Mouse (Mus musculus) heart, adult 18-20 months (tissue): ENCODE measurements at regions not wholly inside any gene's neighbourhood (a gene's known extent, or its start where the extent isn't known, plus 50 kb on each side); places are given as distances from the start of the nearest gene placed in this dataset.
A peak's percentile ranks its signal among the peaks of the same experiment; 100 is the strongest.
"Not testable (repeated sequence)": the region's sequence is repeated elsewhere in the genome, so short reads cannot be mapped to it uniquely, and the experiment has no call there.

Experiments used
- DNase-seq, 2 experiments: peaks; one replicate each; pipeline ENCODE4 v3.0.0; 2021 to 2022; ENCODE audit warnings: mixed read lengths in 1 of 2

DNA sequence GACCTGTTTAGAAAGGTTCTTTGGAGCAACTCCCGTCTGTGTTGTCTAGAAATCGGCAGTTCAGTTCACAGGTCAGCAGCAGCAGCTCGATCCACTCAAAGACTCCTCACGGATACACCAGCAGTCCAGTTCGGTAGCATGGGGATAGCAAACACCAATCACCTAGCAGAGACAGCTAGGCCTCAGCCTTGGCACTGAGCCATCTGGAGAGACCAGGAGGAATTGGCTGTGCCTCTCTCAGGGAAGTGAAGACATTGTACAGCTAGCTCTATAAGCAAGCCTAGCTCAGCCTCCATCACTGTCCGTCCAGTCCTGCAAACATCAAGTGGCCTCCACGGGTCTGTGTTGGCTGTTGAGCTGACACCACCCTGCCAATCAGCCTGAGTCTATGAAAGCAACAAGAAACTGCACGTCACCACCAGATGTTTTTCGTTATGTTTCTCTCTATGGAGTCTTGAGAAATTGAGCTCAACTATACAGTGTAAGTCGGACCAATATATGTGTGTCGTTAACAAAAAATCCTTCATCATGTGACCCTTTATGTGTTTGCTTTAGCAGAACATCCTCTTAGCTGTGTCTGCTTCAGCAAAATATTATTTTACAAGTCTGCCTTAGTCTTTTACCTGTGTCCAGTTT is 209.3 kb downstream of the Plxna1 start:
- DNase-seq: no peak

DNA sequence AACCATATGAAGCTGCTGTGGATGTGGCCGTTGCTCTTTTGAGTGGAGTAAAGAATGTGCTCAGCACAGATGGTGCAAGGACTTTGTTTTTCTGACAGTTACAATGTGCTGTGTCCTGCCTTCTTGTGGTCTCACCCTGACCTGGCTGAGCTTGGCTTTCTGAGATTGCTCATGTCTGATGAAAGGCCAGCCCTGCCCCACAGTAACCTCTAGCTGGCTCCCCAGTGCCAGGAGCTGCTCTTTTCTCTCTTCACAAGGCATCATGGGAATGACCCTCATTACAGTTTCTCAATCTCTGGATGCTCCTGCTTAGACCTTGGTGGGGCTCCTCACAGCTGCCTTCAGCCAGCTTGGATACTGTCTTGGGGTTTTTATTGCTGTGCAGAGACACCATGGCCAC is 204.9 kb downstream of the Plxna1 start:
- DNase-seq: no peak

DNA sequence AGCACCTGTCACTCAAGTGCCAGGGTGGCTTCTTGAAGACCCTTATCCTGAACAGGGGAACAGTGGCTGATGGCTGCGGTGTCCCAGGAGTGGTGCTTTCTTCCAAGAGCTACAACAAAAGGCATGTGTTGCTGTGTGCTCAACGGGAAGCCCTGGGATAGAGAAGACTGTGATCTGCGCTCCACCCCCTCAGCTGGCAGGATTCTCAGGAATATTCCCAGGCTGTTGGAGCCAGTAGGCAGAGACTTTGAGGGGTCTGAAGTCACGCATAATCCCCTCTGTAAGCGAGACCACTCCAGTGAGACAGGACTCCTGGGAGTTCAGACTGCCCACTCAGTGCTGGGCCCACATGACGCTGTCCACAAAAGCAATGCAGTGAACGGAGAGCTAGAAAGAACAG is 202.4 kb downstream of the Plxna1 start:
- DNase-seq: no peak

DNA sequence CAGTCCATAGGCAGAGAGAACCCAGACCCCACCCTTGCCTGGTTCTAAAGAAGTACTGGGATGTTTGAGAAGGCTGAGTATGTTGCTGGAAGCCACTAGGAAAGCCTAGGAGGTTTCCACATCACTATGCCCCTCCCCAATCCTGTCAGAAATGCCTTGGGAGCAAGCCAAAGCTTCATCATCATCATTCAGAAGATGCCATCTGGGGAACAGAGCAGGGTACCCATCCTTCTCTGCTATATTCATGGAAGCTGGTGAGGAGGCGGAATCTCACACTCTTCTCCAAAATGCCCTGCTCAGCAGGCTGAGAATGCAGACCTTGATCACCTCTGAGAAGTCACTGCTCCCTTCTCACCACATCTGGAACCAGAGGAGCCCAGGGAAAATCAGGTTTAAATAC is 200.7 kb downstream of the Plxna1 start:
- DNase-seq: no peak

DNA sequence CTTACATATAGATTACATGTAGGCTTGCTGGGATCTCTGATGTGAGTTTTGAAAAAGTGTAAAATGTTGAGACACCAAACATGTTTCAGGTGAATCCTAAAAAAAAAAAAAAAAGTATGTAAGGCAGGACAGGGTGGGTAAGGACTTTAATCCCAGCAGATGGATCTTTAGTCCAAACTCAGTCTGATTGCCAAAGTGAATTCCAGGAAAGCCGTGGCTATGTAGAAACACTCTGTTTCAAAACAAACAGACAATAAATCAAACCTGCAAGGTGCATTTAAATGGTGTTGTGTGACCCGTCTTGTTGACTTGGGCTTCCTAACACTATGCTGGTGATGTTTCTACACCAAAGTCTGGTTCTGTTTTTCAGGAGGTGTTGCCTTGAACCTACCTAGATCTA is 192.9 kb downstream of the Plxna1 start:
- DNase-seq: no peak

DNA sequence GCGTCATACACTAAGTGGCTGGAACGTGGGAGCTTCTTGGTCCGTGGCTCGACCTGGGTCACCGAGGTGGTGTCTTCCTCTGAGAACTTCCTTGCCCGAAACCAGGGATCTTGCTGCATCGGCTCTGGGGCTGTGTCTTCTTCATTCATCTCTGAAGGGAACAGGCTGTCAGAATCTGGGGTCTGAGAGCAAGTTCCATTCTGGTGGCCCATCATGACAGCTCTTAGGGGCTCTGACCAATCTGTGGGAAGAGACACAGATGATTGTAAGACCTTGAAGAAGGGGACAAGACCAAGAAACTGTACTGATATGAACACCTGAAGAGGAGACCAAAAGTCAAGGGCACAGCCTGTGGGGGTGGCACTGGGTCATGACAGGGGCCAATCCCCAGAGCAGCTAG is 177.5 kb downstream of the Plxna1 start:
- DNase-seq: not testable (repeated sequence)

DNA sequence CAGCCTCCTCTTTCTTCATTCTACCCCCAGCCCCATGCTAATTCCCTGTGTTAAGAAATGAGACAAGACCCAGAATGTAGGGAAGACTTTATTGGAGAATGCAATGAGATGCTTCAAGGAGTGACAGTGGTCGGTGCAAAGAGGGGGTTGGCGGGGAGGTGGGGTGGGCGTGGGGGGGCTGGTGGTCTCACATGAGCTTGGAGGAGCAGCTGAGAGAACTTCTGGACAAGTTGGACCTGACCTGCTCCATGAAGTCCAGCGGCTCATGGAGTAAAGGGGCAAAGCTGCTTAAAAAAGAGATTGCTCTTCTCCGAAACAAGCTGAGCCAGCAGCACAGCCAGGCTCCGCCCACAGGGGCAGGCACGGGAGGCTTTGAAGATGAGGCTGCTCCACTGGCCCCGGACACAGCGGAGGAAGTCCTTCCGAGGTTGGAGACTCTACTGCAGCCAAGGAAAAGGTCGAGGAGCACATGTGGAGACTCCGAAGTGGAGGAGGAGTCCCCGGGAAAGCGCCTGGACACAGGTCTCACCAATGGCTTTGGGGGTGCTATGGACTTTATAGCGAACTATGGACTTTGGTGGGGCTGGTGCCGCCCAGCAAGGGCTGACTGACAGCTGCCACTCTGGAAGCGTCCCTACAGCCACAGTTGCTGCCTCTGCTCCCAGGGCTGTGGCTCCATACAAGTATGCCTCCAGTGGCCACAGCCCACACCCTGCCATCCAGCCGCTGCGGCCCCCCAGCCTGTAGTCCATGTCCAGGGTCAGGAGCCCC is 161.7 kb downstream of the Plxna1 start:
- not testable (repeated sequence) for DNase-seq

DNA sequence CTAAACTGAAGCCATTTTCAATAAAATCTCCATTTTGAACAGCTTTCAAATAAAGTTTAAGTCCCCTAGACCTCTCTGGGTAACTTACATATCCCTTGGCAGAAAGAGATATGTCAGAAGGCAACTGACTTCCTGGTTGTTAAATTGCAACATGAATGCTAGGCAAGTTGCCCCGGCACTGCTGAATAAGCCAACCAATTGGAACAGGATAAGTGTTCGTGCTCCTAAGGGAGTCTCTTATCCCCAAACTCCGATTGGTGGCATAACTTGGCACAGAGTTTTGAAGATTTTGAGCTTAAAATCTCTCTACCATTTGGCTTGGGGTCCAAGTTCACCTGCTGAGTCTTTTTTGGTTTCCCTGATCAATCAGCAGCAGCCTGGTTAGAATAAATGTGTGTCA is 147.4 kb downstream of the Plxna1 start:
- DNase-seq: no peak

DNA sequence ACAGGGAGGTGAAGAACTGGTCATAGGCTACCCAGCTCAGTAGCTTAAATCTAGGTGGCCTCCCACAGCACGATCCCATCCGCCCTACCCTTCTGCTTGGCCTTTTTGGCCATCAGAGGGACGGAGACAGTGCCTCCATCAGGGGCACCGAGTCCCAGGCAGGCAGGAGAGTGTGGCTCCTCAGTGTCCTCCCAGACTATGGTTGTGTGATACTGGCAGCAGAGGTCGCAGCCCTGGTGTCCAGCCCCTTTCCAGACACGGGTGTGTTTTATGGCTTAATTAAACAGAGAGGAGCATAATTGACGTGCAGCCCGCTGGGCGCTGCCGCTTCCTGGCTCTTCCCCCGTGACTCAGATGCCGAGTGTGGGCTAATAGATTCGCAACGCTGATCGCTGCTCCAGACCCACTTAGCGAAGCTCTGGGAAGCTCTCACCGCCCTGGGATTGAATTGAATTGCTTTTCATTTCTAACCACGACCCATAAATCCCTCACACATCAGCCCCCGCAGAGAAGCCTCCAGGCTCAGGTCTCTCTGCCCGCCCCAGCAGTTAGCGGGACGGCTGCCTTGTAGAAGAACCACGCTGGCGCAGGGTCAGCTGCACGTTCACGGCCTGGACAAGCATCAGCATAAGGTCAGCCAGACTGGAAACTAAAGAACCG is 126.9 kb downstream of the Plxna1 start:
- DNase-seq: no peak

DNA sequence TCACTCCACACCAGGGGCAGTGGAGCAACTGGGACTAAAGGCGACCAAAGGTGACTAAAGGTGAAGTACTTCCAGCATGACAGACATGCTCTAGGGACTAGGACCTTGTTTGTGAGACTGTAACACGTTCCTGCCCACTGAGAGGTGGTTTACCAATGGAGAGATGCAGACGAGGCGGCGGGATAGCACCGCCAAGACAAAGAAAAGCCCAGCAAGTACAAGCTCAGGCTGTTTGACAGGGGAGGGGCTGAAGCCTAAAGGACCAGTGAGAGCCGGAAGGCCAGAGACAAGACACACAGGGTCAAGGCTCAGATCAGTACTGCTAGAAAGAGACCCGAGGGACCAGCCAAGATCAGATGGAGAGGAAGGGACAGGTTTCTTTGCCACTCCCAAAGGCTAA is 126.2 kb downstream of the Plxna1 start:
- DNase-seq: no peak

DNA sequence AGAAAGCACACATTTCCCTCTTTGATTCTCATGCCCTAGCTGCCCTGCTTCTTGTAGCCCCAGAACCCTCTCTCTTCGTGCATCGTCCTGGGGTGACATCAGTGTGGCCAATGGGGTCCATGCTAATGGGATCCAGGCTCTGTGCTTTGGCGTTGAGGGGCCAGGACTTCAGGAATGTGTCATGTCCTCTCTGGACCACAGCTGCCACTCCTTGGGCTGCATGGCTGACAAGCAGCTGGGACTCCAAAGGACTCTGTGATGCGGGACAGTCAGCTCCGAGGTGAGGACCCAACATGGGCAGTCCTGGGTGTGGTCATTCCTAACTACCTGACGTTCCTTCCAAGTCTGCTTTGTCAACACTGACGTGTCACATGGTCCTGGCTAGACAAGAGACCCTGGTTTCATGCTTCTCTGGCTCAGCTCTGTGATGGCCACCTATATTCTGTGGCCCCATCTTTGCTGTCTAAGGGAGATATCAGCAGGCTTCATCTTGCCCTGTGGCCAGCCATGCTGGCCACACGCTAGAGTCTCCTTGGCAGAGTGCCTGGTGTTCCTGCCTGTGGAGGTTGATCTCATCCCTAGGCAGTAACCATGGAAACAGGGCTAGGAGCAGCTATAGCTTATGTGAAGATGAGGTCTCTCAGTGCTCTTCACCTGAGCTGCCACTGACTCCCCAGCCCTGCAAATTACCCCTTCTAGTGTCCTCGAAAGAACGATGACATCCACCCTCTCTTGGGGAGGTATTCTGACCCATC is 125.4 kb downstream of the Plxna1 start:
- no peak for DNase-seq

DNA sequence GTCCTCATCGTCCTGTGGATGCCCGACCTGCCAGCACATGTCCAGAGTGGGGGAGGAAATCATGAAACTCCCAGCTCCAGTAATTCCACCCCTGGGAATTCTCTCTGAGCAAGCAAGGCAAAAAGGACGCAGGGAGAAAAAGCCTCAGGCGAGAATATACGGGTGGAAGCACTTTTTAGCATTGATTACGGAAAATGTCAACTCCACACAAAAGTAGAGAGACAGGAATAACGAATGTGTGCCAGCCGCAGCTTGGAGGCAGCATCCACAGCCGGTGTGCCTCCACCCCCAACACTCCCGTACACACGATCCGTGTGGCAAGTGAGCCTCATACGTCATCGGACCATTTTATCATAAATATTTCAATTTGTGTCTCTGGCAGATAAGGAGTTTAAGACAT is 123.5 kb downstream of the Plxna1 start:
- peak in 1 of 2 experiments; percentile 19 for DNase-seq

DNA sequence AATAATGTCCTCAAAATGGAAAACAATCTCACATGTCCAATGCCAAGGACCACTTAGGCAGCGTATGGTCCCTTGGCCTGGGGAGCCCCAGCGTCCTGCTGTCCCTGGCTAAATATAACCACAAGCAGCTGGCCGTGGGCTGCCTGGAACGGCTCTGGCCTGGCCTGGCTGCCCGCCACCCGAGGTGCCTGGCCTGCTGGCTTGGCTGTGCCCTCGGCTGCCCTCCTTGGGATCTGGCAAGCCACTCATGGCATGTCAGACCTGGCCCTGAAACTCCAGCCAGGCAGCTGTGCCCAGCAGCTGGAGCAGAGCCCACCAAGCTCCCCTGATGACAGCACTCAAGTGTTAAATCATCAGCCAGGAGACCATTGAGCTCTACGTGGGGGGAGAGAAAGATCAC is 122.9 kb downstream of the Plxna1 start:
- peak; percentile 82 to 89 for DNase-seq

DNA sequence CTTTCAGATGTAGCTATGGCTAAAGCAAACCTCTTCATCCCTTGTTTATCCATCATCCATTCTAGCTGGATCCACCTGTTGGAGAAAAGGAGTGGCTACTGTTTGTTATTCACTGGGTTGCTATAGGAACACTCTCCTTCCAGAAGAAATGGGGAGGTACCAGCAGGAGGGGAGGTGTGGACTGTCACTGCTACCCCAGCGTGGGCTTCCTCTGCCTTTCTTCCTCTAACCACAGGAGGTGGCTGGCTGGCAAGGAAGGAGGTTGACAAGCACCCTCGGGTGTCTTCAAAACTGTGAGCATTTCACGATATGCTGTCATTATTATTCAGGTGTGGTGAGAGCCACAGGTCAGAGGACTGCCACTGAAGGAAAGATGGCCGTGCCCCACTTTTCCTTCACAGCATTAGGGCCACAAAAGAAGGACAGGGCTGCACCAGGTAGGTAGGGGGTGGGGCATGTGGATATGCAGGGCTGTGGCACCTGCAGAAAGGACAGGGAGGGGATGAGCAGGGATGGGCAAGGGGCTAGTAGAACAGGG is 122.2 kb downstream of the Plxna1 start:
- no peak for DNase-seq

DNA sequence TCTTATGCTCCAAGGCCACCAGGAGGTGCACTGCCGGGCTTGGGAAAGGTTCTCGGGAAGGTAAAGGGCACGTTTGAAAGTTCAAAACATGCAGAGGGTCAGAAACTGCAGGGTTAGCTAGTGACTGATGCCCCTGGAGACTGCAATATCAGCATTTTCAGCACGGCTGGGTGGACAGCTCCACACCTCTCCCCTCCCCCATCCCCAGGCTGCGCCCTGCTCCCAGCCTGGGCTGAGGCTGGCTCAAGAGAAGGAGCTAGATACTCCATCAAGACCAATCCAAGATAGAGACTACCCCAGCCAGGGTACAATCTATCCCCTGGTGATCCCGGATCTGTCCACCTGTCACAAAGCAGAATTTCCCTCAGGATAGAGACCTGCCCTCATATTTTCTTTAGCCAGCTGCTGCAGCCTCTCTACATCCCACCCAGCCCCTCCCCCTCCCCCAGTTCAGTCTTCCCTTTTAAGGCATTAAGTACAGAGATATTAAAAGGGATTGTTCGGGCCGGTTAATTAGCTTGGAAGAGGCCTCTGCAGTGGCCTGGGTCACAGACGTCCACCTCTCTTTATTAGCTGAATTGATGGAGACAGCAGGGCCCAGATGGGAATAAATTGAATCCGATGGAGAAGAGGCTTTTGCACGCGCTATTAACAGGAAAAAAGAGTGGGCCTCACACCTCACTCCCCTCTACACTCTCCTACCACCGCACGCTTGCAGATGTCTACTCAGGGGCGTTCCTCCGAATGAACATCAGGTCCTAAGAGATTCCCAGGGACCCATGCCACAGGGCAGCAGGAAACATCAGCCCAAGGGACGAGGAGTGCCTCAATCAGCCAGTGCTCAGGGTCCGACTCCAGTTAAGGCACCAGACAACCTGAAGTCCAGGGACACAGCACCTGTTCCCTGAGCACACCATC is 119.8 kb downstream of the Plxna1 start:
- DNase-seq: peak in 1 of 2 experiments; percentile 34

DNA sequence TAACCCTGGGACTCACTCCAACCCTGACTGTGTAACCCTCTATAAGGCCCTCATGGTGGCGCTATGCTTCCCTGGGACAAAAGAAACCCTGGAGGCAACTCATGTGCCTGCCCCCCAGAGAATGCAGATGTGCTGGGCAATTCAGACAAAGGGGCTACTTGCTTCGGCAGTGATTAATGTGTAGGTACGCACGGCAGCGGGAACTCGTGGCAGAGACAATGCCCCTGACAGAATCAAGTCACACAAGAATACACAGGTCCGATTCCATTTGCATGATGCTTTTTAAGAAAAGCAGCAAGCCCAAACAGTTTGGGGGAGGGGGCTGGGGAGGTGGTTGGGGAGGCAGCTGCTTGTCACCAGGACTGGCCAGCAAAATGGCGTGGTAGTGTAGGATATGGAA is 116.9 kb downstream of the Plxna1 start:
- DNase-seq: no peak

DNA sequence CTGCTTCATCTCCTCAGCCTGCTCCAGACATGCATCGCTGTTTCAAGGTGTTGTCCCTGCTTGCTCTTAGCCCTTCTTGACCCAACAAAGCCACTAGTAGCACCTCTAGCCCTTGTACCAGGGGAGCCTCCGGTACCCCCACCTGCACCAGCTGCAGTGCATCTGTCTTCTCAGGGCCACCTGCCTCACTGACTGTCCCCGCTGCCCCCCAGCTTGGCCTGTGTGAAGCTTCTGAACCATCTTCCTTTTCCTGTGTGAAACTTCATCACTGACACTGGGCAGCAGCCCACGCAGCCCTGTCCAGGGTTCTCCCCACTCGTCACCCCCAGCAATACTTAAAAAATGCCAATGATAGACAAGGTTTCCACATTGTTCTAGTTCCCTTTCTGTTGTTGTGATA is 116.2 kb downstream of the Plxna1 start:
- no peak for DNase-seq

DNA sequence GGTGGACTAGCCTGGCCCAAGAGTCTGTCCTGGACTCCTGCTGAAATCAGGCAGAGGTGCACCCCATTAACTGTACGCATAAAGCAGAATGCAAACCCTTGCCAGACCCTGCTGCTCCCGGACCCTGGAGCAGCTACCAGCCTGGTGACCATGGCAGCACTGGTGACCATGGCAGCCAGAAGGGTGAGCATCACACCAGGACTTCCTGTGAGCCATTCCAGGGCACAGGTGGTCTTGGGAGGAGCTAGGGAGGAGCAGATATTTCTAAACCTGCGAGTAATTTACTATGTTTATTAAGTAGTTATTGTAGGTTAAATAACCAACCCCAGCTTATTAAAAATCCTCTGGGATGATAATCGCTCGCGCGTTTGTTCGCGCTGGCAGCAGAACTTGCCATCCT is 113.8 kb downstream of the Plxna1 start:
- DNase-seq: no peak

DNA sequence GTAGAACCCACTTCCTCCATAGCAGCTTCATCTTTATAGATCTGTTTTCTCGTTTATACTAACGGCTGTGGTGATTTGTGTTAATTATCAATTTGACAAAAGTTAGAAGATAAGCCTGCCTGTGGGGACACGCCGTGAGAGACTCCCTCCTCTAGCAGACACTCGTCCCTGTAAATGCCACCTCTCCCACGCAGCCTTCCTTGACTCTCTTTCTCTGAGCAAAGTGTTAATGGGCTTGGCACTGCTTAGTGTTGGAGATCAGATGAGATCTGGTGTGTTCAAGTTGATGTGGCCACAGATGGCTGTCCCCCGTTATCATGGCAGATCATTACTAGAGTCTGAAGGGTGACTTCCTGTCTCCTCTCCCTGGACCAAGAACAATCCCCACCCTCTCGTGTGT is 113.1 kb downstream of the Plxna1 start:
- DNase-seq: no peak

DNA sequence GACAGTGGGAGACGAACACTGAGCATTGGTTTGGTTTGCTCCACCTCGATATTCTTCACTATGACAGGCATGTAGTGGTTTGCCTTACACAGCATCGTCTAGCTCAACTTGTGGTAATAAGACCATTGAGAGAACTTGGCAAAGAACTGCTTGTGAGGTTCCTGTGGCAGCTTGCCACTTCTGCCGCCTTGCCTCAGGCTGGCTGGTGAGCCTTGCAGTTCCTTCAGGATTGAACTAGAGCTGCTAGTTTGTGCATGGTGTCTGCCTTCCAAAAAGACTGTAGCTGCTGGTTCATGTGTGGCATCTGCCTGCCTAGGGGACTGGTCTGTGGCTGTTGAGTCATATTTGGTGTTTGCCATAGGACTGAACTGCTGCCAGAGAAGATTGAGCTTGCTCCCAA is 110.8 kb downstream of the Plxna1 start:
- no peak for DNase-seq

DNA sequence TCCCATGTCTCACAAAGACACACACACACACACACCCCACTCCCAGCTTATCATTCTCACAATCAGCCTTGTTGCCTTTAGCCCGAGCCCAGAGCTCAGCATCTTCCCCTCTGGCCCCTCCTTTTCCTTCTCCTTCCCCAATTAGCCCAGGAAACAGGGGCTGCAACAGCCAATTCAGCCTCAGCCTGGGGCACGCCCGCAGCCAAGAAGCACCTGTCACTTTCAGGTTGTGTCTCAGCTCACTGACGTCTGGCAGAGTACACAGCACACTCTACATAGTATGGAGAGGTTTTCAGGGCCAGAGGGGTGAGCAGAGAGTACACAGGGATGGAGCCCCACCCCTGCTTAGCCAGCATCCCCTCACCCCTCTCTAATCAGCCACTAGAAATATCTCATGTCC is 106.4 kb downstream of the Plxna1 start:
- no peak for DNase-seq
